Mouse (Mus musculus) ZHBTc4 (cell line): ENCODE results near the gene Fuz.
A peak's percentile ranks its signal among the peaks of the same experiment; 100 is the strongest.

Experiments used
- DNase-seq: peaks from one replicate; pipeline ENCODE4 v3.0.0-alpha.2; 2011; ENCODE audit warnings: low read depth, low spot score

The Fuz gene

GRCm38 (mm10) chr7:44888256-44889105, 7.4 kb upstream of the Fuz start:
- no peak for DNase-seq

- no peak for DNase-seq
These were observed 5.7 kb upstream of the Fuz start for GRCm38 (mm10) chr7:44890180-44890579.

GRCm38 (mm10) chr7:44890737-44891136, 5.1 kb upstream of the Fuz start:
- no peak for DNase-seq

GRCm38 (mm10) chr7:44891611-44892010, 4.3 kb upstream of the Fuz start:
- no peak for DNase-seq

GRCm38 (mm10) chr7:44892276-44892921, 3.5 kb upstream of the Fuz start, which contains the start of gene Med25:
TSS of gene Med25 (minus strand) at chr7:44892712.
- DNase-seq = peak; percentile 94

GRCm38 (mm10) chr7:44893197-44893596, 2.7 kb upstream of the Fuz start:
- no peak for DNase-seq

GRCm38 (mm10) chr7:44894175-44894574, 1.7 kb upstream of the Fuz start:
- DNase-seq = no peak

- no peak for DNase-seq
These were observed 680 bp upstream of the Fuz start for GRCm38 (mm10) chr7:44895206-44895592.

- no peak for DNase-seq
These were observed 620 bp downstream of the Fuz start for GRCm38 (mm10) chr7:44896499-44896898.

- DNase-seq = peak; percentile 84
These were observed 2.7 kb downstream of the Fuz start for GRCm38 (mm10) chr7:44898607-44899006.

- no peak for DNase-seq
These were observed 4.8 kb downstream of the Fuz start for GRCm38 (mm10) chr7:44900632-44901031.

- DNase-seq = peak; percentile 90
These were observed 5.4 kb downstream of the Fuz start for GRCm38 (mm10) chr7:44901230-44901722.

GRCm38 (mm10) chr7:44905430-44905829, 9.6 kb downstream of the Fuz start:
- DNase-seq = no peak

- DNase-seq = no peak
These were observed 13.0 kb downstream of the Fuz start for GRCm38 (mm10) chr7:44908706-44909476.

GRCm38 (mm10) chr7:44914396-44914795, 18.5 kb downstream of the Fuz start:
- no peak for DNase-seq

- no peak for DNase-seq
These were observed 19.4 kb downstream of the Fuz start for GRCm38 (mm10) chr7:44915314-44915713.

GRCm38 (mm10) chr7:44916191-44916590, 20.3 kb downstream of the Fuz start:
- no peak for DNase-seq

GRCm38 (mm10) chr7:44916881-44917280, 21.0 kb downstream of the Fuz start:
- DNase-seq = no peak

- DNase-seq = no peak
These were observed 22.3 kb downstream of the Fuz start for GRCm38 (mm10) chr7:44918219-44918618.

- no peak for DNase-seq
These were observed 23.2 kb downstream of the Fuz start for GRCm38 (mm10) chr7:44919127-44919526.

- DNase-seq = no peak
These were observed 26.7 kb downstream of the Fuz start for GRCm38 (mm10) chr7:44922530-44922929.

- DNase-seq = peak; percentile 89
These were observed 29.6 kb downstream of the Fuz start for GRCm38 (mm10) chr7:44925468-44925867.
